Mouse (Mus musculus) layer of hippocampus, adult 9-11 months (tissue): ENCODE measurements at regions not wholly inside any gene's neighbourhood (a gene's known extent, or its start where the extent isn't known, plus 50 kb on each side); places are given as distances from the start of the nearest gene placed in this dataset.
A peak's percentile ranks its signal among the peaks of the same experiment; 100 is the strongest.
"Not testable (repeated sequence)": the region's sequence is repeated elsewhere in the genome, so short reads cannot be mapped to it uniquely, and the experiment has no call there.

Experiments used
- DNase-seq: peaks from one replicate; pipeline ENCODE4 v3.0.0; 2022

DNA sequence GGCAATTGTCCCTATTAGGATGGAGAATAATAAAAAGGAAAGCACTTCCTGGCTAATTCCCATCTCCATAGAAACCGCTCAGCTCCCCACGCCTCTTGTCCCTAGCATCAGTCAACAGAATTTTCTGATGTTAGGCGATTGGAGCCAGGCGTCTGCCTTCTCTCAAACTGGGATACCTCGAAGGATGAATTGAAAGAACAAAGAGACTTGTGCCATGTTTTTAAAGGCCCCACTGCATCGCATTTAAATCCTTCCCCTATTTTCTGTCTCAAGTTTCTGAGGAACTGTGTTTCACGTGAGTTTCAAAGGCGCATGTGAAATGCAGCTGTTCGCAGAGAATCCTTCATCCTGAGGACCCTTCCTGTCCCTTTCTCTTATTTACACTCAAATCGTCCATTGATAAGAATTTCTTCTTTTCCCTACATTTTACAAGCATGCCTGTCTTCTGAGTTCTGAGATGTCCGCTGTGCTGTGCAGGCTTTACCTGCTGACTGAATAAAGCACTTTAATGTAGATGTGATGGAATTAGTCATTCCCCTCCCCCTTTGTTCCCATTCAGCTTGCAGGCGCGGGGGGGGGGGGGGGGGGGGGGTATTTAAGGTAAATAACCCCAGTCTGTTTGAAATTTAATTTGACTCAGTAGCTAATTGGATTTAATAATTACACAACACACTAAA, 1163.3 kb downstream of the A830018L16Rik start:
- peak; percentile 6 for DNase-seq

DNA sequence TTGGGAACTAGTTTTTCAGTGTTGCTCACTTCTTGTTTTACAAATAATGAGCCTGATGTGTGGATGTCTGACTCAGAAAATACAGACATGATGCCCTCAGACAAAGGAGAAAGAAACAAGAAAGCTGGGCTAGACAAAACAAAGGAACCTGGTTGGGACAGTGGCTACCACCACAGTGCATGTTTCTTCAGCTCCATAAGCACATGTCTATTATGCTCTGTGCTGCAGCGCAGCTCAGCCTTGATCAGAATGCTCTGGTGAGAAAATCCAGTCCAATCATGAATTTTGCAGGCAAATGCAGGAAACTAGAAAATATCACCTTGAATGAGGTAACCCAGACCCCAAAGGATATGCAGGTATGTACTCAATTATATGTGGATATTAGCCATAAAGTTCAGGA, 1164.1 kb downstream of the A830018L16Rik start:
- no peak for DNase-seq

DNA sequence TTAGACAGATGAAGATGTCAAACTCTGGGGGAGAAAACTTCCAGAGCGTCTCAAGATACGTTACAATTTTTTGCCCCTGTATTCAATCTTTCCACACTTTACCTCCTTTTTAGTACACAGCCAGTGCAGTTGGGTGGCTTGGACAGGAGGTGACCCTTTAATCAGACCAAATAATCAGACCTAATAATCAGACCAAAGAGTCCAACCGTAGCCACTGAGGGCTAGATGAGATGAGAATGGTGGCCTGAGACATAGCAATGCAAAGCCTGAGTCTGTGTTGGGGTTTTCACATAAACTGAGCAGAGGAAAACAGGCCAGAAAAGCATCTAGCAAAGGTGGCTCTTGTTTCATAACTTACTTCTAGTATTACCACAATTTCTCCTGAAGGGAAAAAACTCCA, 1169.1 kb downstream of the A830018L16Rik start:
- no peak for DNase-seq

DNA sequence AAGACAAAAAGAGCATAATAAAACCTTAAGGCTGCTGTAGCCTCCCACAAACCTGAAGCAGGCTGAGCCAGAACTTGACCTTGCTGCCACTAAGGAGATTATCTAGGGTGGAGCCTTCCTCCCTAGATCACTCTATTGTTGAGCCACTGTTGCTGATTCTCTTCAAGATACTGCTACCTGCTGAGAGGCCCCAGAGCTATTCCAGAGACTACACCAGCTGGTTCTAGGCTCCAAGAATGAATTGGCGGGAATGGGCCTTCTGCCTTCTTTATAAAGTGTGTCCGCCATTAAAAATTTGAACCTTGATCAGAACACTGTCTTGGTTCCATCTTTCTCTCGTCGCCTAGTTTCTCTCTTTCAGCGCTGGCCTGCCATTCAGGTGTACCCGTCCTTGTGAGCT, 1173.1 kb downstream of the A830018L16Rik start:
- DNase-seq: not testable (repeated sequence)

DNA sequence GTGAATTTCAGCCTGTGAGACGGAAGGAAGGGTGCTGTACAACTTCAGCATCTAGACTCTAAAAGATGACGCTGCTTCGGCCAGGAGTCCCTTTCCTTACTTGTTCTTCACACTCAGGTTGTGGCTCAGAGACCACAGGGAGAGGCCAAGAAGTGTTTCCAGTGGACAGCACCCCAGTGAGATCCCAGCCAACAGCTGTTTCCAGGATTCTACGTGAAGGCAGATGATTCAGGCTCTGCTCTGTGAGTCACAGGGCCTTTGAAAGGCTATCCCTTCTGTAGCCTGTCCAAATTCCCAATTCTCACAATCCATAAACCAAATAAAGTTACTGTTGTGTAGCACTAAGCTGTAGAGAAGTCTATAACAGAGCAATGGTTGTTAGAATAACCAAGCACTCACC, 1198.2 kb downstream of the A830018L16Rik start:
- no peak for DNase-seq

DNA sequence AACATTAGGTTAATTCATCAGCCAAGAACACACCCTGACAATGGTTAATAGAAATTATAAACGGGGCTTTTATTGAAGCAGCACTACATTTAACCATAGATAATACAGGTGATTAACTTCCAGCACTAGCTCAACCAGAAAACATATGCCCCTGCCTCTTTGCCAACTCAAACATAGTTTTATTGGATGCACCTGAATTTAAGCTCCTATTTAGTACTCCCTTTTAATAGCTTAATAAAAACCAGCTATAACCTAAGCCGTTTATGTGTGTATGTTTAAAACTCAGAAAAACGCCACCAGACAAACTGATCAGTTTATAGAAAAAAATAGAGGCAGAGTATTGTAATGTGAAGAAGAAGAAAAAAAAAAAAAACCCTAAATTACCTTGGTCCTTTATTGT, 1201.4 kb downstream of the A830018L16Rik start:
- DNase-seq: no peak

DNA sequence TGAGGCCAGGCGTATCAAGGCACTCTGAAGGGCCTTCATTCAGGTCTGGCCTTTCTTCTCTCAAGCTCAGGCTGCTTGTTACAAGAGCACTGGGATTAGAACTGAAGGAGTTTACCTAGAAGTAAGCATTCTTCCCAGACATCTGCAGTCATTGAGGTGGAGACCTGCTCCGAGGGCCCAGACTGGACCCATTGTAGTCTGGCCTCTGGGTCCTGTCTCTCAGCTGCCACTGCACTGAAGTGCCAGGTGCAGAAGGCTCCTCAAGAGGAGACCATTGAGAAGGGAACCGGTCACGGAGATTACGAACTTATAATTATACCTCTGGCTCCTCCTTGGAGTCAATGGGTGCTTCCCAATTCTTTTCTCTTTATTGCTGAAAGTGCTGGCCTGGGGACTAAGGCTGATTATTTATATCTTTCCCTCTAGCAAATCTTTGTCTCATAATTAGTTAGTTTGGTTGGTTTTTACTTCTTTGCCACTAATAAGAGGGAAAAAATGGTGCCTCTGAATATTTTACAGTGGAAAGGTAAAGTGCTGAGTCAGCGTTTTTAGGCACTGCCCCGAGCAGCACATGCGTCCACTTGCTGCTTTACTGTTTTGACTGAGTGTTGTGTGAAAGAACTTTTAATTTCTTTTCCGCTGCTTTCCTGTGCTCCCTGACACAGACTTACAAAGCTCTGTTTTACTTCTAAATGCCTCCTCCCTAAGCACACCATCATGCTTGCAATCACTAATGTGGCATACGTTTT, 1202.0 kb downstream of the A830018L16Rik start:
- DNase-seq: no peak

DNA sequence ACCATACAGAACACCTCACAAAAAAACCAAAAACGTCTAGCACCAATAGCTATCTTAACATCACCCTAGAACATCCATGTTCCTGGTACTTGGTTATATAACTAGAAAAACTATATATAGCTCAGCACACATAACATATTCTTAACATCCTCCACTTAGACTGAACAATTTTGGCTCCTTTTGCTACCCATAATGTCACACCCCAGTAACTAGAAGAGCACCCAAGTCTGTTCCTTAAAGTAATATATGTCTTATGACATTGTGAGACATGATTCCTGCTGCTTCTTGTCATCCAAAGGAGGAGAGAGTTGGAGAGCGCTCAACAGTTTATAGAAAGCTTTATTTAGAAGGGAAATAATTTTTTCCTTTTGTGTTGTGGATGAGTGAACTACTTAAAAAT, 1206.1 kb downstream of the A830018L16Rik start:
- DNase-seq: no peak

DNA sequence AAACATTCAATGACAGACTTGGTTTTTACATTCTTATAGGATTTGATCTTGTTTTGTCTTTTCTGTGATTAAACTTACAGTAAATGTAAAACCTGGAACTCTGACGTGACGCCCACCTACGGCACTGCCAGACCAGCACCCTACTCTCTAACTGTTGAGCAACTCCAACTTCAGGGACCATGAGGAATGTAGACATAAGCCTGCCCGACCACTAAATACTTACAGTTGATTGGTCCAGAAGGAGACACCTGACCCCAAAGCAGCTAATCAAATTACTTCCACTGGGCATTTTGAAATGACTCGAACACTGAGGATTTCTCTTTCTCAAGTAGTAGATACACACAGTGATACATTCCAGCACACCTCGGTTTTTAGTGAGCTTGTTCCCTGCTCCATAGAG, 1206.9 kb downstream of the A830018L16Rik start:
- no peak for DNase-seq

DNA sequence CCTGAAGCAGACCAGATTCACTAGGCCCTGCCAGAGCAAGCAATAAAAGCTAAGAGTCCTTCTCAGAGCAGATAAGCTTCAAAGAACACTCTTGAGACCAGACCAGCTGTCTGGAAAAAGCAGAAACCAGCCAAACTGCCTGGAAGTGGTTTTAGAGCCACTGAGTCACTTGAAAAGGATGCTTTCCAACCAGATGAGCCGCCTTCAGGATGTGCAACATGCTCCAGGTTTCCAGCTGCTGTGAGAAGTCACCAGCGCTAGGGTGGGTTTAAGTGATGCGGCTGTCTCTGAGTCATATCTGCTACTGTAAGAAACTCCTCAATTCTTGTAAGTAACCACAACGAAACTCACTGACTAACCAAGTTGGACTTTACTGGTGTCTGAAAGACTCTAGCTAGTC, 1209.3 kb downstream of the A830018L16Rik start:
- no peak for DNase-seq

DNA sequence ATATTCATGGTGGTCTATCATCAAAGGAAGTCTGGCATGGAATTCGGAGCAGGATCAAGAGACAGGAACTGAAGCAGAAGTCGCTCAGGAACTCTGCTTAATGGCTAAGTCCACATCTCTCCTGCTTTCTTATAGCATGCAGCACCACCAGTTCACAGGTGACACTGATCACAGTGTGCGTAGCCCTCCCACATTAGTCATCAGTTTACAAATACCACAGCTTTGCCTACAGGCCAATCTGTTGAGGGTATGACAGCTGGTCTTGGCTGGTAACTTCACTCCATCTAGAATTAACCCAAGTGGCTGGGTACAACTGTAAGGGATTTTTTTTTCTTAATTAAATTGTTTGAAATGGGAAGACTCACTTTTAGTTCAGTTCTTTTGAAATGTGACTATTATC, 1219.1 kb downstream of the A830018L16Rik start:
- DNase-seq: no peak

DNA sequence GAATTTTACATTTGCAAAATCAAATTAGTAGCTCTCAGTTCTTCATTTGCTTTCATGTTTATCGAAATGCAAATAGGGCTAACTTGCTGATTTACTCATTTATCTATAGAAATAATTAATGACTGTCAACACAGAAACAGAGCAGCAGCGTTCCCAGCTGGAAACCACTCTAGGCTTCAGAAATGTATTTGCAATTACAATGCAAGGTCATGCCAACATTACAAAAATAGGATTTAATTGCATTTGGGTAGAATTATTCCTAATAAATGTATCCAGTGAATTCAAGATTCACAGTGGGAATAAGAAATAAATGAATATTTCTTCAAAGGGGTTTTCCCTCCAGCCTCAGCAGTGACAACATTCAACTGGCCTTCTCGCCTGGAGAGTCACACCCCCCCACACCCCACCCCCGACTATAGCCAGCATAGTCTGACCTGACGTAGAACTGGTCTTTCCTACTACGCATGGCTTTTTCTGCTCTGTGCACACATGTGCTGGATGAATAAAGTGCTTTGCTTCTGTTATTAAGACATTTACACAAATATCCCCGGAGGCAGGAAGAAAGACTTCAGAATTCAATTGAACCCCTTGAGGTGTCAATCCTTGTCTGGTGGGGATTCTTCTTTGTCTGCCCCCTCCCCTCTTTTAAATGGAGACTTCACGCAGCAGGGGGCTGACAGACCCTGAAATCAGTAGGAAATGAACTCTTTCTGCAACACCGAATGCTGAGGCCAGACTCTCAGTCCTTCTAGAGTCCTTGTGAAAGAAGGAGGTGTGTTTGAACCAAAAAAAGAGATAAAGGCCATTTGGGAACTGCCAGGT, 1222.6 kb downstream of the A830018L16Rik start:
- DNase-seq: no peak

DNA sequence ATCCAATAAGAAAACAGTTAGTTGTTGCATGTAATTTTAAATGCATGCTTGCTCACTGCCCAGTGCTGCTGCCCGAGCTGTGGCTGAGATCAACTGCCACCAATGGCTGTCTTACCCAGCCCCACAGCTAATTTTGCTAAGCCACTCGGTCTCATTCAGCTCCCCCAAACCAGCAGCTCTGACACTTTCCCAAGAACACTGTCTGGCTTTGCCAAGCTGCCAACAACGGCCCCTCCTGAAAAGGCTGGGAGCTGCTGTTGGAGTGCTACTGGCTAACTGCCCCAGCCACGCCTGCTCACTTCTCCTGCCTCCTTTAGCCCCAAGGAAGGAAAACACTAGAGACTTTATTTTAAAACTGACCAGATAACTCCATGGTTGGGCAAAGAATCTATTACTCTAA, 1227.1 kb downstream of the A830018L16Rik start:
- peak; percentile 5 for DNase-seq
